Mouse (Mus musculus) C2C12 (cell line): ENCODE measurements around the gene Prg4.

Experiments used
- CEBPB ChIP-seq: IDR thresholded peaks from one replicate; pipeline ENCODE4 v1.6.1; 2011; ENCODE audit warnings: low read depth, mild to moderate bottlenecking, control low read depth, moderate library complexity
- CTCF ChIP-seq: IDR thresholded peaks from one replicate; pipeline ENCODE4 v1.5.1; 2011; ENCODE audit not compliant: control insufficient read depth, insufficient read depth, insufficient read length
- FOSL1 ChIP-seq: IDR thresholded peaks from one replicate; pipeline ENCODE4 v1.8.0; 2011; ENCODE audit warnings: mild to moderate bottlenecking, low read length; ENCODE audit not compliant: poor library complexity, insufficient read depth, severe bottlenecking
- MAX ChIP-seq: IDR thresholded peaks from one replicate; pipeline ENCODE4 v1.6.1; 2011; ENCODE audit warnings: mild to moderate bottlenecking, control low read depth
- MYOD1 ChIP-seq: IDR thresholded peaks from one replicate; pipeline ENCODE4 v1.6.1; 2011; ENCODE audit warnings: low read depth; ENCODE audit not compliant: control insufficient read depth, insufficient read length
- MYOG ChIP-seq: IDR thresholded peaks from one replicate; pipeline ENCODE4 v1.6.1; 2011; ENCODE audit not compliant: control insufficient read depth, insufficient read length; ENCODE audit errors: extremely low read depth
- USF1 ChIP-seq: IDR thresholded peaks from one replicate; pipeline ENCODE4 v1.6.1; 2011; ENCODE audit warnings: low read depth, mild to moderate bottlenecking, control low read depth, moderate library complexity

GRCm38 (mm10) chr1:150463691-150464090 is 2.3 kb downstream of the Prg4 start:
- TF ChIP-seq CTCF (no peak), USF1 (no peak), CEBPB (no peak), FOSL1 (no peak), MAX (no peak), MYOD1 (no peak), MYOG (no peak)
